ENCODE assay signal across 8 mouse cellular contexts in the genomic region with DNA sequence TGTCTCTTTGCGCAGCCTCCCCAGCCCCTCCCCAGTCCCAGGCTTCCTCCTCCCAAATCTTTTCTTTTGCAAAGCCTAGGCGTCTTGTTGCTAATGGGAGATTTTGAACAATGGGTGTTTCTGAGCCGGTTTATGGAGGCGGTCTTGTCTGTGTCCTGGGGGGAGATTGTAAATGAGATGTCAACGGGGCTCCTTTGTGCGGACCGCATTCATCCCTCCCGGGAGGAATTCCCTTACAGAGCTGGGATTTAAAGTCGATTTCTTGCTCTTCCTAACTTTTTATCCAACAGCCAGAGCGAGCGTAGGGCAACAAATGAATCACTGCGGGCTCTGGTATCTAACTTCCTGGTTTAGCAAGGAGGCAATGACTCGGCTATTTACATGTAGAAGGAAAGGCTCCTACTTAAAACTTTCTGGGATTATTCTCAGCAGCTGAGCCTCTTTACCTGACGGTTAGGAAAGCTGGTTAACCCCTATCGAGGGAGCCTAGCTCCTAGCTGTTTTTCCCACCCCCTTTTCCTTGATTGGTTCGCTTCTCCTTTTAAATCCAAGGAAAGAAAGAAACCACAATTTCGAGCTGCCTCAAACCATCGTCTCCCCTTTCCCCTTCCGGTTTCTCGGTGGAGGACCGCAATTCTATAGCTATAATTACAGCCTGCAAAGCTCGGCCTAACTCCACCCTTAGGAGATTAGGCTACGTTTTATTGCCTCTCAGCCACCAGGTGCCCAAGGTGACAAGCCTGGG.
DNase-seq lines count a peak whose midpoint lies in the region; ATAC-seq and TF ChIP-seq lines count a peak whose summit lies in the region.

No protein-coding gene starts in this region.

- no peak for TF ChIP-seq CTCF in liver, adult 2 months (IDR thresholded peaks at IDR 0.05; ENCODE audit: low read depth, low read length)

- TF ChIP-seq POLR2A in liver, adult 2 months (IDR thresholded peaks at IDR 0.05; ENCODE audit: extremely low read depth, insufficient read depth, low read length): no peak

- H3K27ac ChIP-seq in liver, adult 2 months (replicated peaks; ENCODE audit: insufficient read depth, low read depth, low read length): peak overlapping the region; percentile 89
- peak overlapping the region; percentile 57 for H3K27ac ChIP-seq in embryonic facial prominence, embryonic 11.5 days (replicated peaks; ENCODE audit: low read depth, low read length)
- 0 out of 2 replicates have a peak overlapping the region, but pooled peaks have one; percentile 22 for H3K27ac ChIP-seq in liver, embryonic 11.5 days (ENCODE audit: low read depth, low read length)

- no peak for DNase-seq in liver, adult 2 months (ENCODE audit: extremely low read depth, low read depth, low spot score)
- DNase-seq in liver: no peak
- peak; percentile 77 for DNase-seq in embryonic facial prominence, embryonic 11.5 days (ENCODE audit: low spot score)
- peak; percentile 26 for DNase-seq in heart, postnatal 4 days
- DNase-seq in liver, embryonic 11.5 days (ENCODE audit: low spot score): peak; percentile 42
- peak; percentile 71 for DNase-seq in neural tube, embryonic 10.5 days (ENCODE audit: extremely low spot score, low spot score)
- no peak for DNase-seq in spleen, postnatal 14 days (ENCODE audit: low spot score in 2 of 2)
- DNase-seq in cerebellum, adult 11-12 months: no peak

- WGBS in liver, adult 2 months: 35% methylated on average over 23 of the region's 23 CpGs
- WGBS in embryonic facial prominence, embryonic 11.5 days: under 1% methylated on average over 23 of the region's 23 CpGs
- WGBS in liver, embryonic 11.5 days: under 1% methylated on average over 23 of the region's 23 CpGs

- H3K9ac ChIP-seq in liver, adult 2 months (ENCODE audit: low read depth, low read length): peak overlapping the region; percentile 30; the same call in 1 of the 2 replicates
- peak overlapping the region; percentile 55 for H3K9ac ChIP-seq in embryonic facial prominence, embryonic 11.5 days (replicated peaks; ENCODE audit: low read length)
- H3K9ac ChIP-seq in liver, embryonic 11.5 days (ENCODE audit: low read depth, low read length): no peak overlapping the region

- 0 out of 2 replicates have a peak, but pooled peaks cover 2% of the 10 kb centered on the region for H3K4me1 ChIP-seq in liver, adult 2 months (ENCODE audit: control insufficient read depth, insufficient read depth, low read length)
- no peaks in the 10 kb centered on the region; the same call in 1 of the 2 replicates for H3K4me1 ChIP-seq in embryonic facial prominence, embryonic 11.5 days (ENCODE audit: control insufficient read depth, insufficient read depth, low read length)
- peaks cover 2% of the 10 kb centered on the region; the same call in 1 of the 2 replicates for H3K4me1 ChIP-seq in liver, embryonic 11.5 days (replicated peaks; ENCODE audit: control insufficient read depth, insufficient read depth, low read length)

- no peaks in the 10 kb centered on the region for H3K27me3 ChIP-seq in liver, adult 2 months (ENCODE audit: control insufficient read depth, insufficient read depth, low read length)
- H3K27me3 ChIP-seq in embryonic facial prominence, embryonic 11.5 days (ENCODE audit: control insufficient read depth, insufficient read depth, low read length): no peaks in the 10 kb centered on the region
- H3K27me3 ChIP-seq in liver, embryonic 11.5 days (replicated peaks; ENCODE audit: control insufficient read depth, insufficient read depth, low read length): peaks cover 34% of the 10 kb centered on the region

- ATAC-seq in embryonic facial prominence, embryonic 11.5 days (replicated peaks; ENCODE audit: insufficient number of reproducible peaks, low FRiP score, low TSS enrichment, low read depth): 0 out of 2 replicates have a peak, but pooled peaks have one; percentile 14
- ATAC-seq in liver, embryonic 11.5 days (replicated peaks; ENCODE audit: low FRiP score): no peak

- H3K36me3 ChIP-seq in liver, adult 2 months (ENCODE audit: control insufficient read depth, insufficient read depth, low read length): no peaks in the 10 kb centered on the region
- no peaks in the 10 kb centered on the region for H3K36me3 ChIP-seq in embryonic facial prominence, embryonic 11.5 days (replicated peaks; ENCODE audit: control insufficient read depth, insufficient read depth, low read depth, low read length)
- H3K36me3 ChIP-seq in liver, embryonic 11.5 days (ENCODE audit: control insufficient read depth, insufficient read depth, low read length): no peaks in the 10 kb centered on the region

- peak overlapping the region; percentile 27 for H3K4me2 ChIP-seq in embryonic facial prominence, embryonic 11.5 days (ENCODE audit: low read depth, low read length)
- peak overlapping the region; percentile 50 for H3K4me2 ChIP-seq in liver, embryonic 11.5 days

- peak overlapping the region; percentile 28; the same call in 1 of the 2 replicates for H3K4me3 ChIP-seq in liver, adult 2 months (ENCODE audit: insufficient read depth, low read depth, low read length)
- H3K4me3 ChIP-seq in embryonic facial prominence, embryonic 11.5 days (ENCODE audit: low read depth, low read length): peak overlapping the region; percentile 16
- peak overlapping the region; percentile 22 for H3K4me3 ChIP-seq in liver, embryonic 11.5 days (ENCODE audit: low read depth, low read length)

- no peaks in the 10 kb centered on the region for H3K9me3 ChIP-seq in embryonic facial prominence, embryonic 11.5 days (replicated peaks; ENCODE audit: control insufficient read depth, low read length)
- no peaks in the 10 kb centered on the region for H3K9me3 ChIP-seq in liver, embryonic 11.5 days (ENCODE audit: control insufficient read depth, low read length)

- no peaks in the 10 kb centered on the region for H3K79me2 ChIP-seq in liver, adult 2 months (ENCODE audit: control insufficient read depth, insufficient read depth, low read length)

Comparison
In these comparisons a context has a peak if more than half of its experiments do, and no peak if none do; other contexts are left out.
1. DNase-seq: peak in embryonic facial prominence, embryonic 11.5 days (single experiment), heart, postnatal 4 days (single experiment), liver, embryonic 11.5 days (single experiment) and neural tube, embryonic 10.5 days (single experiment); none in liver, adult 2 months (single experiment), liver (single experiment), spleen, postnatal 14 days (0 of 2) and cerebellum, adult 11-12 months (single experiment).
2. H3K27ac ChIP-seq: peak in every context shown above with its lines; median percentile 89 in liver, adult 2 months; 57 in embryonic facial prominence, embryonic 11.5 days; 22 in liver, embryonic 11.5 days.
3. Peak in every context shown above with its lines, with median percentiles within 50 percentile points of each other: H3K4me3 ChIP-seq.